Mouse (Mus musculus) heart, embryonic 11.5 days (tissue): ENCODE results near the gene Sar1a. TPM values are rescaled to one million over a fixed set of nuclear protein-coding genes. Genes with fewer than 3 reads are reported as not detected.

Experiments
- ATAC-seq: fragments of 200-750 bp; cut with Nextera tagmentation; replicated peaks from 2 replicates; pipeline ENCODE4 v1.8.0; 2017; ENCODE audit warnings: moderate library complexity; ENCODE audit not compliant: insufficient number of reproducible peaks, low FRiP score, low TSS enrichment
- H3K27ac ChIP-seq: fragments of 300-500 bp; sonication (generic); 2 replicates; pipeline ENCODE4 v1.5.1; 2014; ENCODE audit warnings: mild to moderate bottlenecking, low read depth, low read length
- H3K27me3 ChIP-seq: fragments of 300-500 bp; sonication (generic); 2 replicates; pipeline ENCODE4 v1.6.1; 2014; ENCODE audit warnings: mild to moderate bottlenecking, low read length, mixed read lengths; ENCODE audit not compliant: control insufficient read depth, insufficient read depth
- H3K36me3 ChIP-seq: fragments of 300-500 bp; sonication (generic); 2 replicates; pipeline ENCODE4 v1.6.1; 2014; ENCODE audit warnings: mild to moderate bottlenecking, low read length, moderate library complexity, mixed read lengths; ENCODE audit not compliant: control insufficient read depth, insufficient read depth
- H3K4me1 ChIP-seq: fragments of 300-500 bp; sonication (generic); 2 replicates; pipeline ENCODE4 v1.6.1; 2014; ENCODE audit warnings: low read length; ENCODE audit not compliant: control insufficient read depth, insufficient read depth
- H3K4me2 ChIP-seq: fragments of 300-500 bp; sonication (generic); 2 replicates; pipeline ENCODE4 v1.6.1; 2014; ENCODE audit warnings: mild to moderate bottlenecking, moderate library complexity
- H3K4me3 ChIP-seq: fragments of 300-500 bp; sonication (generic); 2 replicates; pipeline ENCODE4 v1.5.1; 2014; ENCODE audit warnings: low read depth, low read length
- H3K9ac ChIP-seq: fragments of 300-500 bp; sonication (generic); 2 replicates; pipeline ENCODE4 v1.6.1; 2014; ENCODE audit warnings: mild to moderate bottlenecking, low read depth, low read length, moderate library complexity
- H3K9me3 ChIP-seq: fragments of 300-500 bp; sonication (generic); replicated peaks from 2 replicates; pipeline ENCODE4 v1.6.1; 2016; ENCODE audit warnings: low read length; ENCODE audit not compliant: control insufficient read depth
- WGBS: fragments of 180-500 bp; shearing (Covaris S2); extraction: QIAGEN DNeasy Blood & Tissue Kit; methylation state at CpG from one replicate; pipeline ENCODE4 v1.1.7; 2014; ENCODE audit not compliant: insufficient replicate concordance; 5-methylcytosine and 5-hydroxymethylcytosine counted together
- polyA plus RNA-seq: library from polyadenylated mRNA; unstranded; fragments of >200 nt; fragmentation: Nextera tagmentation; extraction: Ambion mirVana; gene quantifications from 2 replicates; pipeline ENCODE4 v1.2.1, GENCODE M21; 2014

Sar1a gene
- polyA plus RNA-seq, result 182 and 200 TPM in 2 replicates

DNA sequence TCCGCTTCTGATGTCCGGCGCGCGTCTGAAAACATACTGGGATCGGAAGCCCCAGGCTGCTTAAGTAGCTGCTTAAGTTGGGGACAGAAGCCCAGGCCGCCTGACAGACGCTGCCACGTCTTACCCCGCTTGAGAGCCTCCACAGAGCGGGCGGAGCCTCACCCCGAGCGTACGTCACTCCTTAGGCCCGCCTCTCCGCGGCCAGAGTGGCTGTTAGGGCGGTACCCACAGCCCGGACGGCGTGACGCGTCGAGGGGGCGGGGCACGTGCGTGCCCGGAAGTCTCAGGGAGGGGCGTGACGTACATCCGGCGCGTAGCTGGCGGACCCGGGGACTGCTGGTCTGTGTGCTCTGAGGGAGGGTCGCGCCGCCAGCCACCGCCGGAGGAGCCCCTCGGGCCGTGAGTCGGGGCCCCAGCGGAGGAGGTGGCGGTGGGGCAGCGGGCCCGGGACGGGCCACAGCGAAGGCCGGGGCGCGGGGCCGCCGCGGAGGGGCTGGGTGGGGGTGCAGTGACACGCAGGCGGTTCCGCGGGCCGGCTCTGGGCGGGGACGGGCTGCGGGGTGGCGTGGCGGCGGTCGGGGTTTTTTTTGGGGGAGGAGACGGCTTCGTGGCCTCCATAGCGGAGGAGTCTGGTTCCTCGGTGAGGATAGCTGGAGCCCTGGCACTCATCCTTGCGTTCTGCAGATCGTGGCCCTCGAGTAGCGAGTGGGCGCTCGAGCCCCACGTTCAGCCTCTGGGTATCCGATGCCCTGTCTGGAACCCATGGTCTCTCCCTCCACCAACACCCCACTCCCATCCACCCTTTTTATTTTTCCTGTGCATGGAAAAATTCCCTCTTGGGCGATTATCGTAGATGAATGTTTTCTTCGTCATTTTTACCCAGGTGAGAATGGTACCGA lies at the start of gene Sar1a:
Gene Sar1a, plus strand, starts transcription at position 285 of the 899 bp plus-strand sequence.
- no peaks in the 10 kb centered on the region for H3K27me3 ChIP-seq
- peak; percentile 100 for ATAC-seq
- H3K27ac ChIP-seq, result peak within 1 kb of the TSS; percentile 89
- H3K9me3 ChIP-seq, result no peaks in the 10 kb centered on the region
- WGBS, result under 1% methylated on average over 72 of the region's 84 CpGs
- peaks cover 6% of the 10 kb centered on the region for H3K4me1 ChIP-seq
- peak within 1 kb of the TSS; percentile 95 for H3K4me2 ChIP-seq
- peak within 1 kb of the TSS; percentile 94 for H3K9ac ChIP-seq
- H3K36me3 ChIP-seq, result 0 out of 2 replicates have a peak, but pooled peaks cover 3% of the 10 kb centered on the region
- peak within 1 kb of the TSS; percentile 99 for H3K4me3 ChIP-seq

DNA sequence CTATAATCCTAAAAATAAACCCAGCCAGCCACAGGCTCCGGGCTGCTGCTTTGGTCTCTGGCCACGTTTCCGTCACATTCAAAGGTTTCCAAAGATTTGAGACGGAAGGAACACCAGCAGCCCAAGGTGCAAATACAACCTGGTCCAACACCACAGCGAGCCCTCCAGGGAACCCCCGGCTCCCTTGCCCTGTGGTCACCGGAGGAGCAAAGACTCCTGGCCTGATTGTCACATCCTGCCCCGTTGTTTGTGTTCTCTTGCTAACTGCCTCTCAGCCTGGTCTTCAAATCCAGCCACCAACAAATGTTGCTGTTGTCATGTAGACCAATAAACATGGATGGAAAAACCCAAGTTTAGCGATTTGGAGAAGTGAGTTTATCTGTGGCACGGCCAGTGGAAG lies 47.7 kb upstream of the Sar1a start:
- no peak overlapping the region for H3K9ac ChIP-seq
- H3K4me1 ChIP-seq, result peaks cover 7% of the 10 kb centered on the region
- H3K36me3 ChIP-seq, result no peaks in the 10 kb centered on the region
- H3K27ac ChIP-seq, result no peak overlapping the region
- no peak for ATAC-seq
- WGBS, result 58% methylated on average over 10 of the region's 10 CpGs
- H3K4me3 ChIP-seq, result no peak overlapping the region
- no peak overlapping the region for H3K4me2 ChIP-seq
- no peaks in the 10 kb centered on the region for H3K27me3 ChIP-seq
- no peaks in the 10 kb centered on the region for H3K9me3 ChIP-seq

DNA sequence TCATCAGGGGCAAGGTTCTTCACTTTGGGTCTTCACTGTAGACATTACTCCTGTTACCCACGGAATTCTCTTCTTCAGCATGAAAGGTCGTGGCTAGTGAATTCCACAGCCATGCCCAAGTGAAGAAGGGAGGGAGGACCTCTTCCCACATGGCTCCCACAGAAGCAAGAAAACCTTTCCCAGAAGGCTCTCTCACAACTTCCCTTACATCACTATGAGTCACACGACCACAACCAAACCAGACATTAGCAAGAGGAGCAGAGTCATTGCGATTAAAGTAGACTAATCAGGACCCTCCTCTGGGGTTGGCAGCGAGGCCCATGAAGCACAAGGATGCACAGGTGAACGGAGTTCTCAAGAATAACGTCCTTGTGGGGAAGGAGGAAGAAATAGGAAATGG lies 43.0 kb upstream of the Sar1a start:
- WGBS, result 63% methylated on average over 7 of the region's 7 CpGs
- Histone ChIP-seq H3K9me3 (no peaks in the 10 kb centered on the region), H3K4me1 (0 out of 2 replicates have a peak, but pooled peaks cover 5% of the 10 kb centered on the region), H3K36me3 (no peaks in the 10 kb centered on the region), H3K27me3 (no peaks in the 10 kb centered on the region), H3K9ac (no peak overlapping the region), H3K4me3 (no peak overlapping the region), H3K4me2 (no peak overlapping the region), H3K27ac (no peak overlapping the region)
- ATAC-seq, result no peak

DNA sequence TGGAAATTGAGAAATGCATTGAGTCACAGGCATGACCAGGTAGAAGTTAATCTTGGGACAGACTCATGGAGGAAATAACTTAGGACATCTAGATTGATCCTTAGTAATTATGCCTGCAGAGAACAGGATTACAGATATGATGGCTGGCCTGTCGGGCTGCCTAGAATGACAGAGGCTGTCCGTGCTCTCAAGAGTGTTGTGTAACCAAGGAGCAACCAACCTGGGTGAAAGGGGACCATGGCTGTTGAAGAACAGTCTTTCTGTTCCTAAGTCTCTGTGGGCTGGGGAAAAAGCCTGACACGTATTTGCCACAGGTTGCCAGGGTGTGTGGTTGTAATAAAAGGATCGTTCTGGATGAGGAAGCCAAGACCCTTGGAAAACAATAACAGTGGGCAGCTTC lies 39.7 kb upstream of the Sar1a start:
- H3K9me3 ChIP-seq, result no peaks in the 10 kb centered on the region
- H3K4me2 ChIP-seq, result no peak overlapping the region
- H3K27ac ChIP-seq, result no peak overlapping the region
- ATAC-seq, result no peak
- H3K36me3 ChIP-seq, result no peaks in the 10 kb centered on the region
- no peak overlapping the region for H3K4me3 ChIP-seq
- H3K27me3 ChIP-seq, result no peaks in the 10 kb centered on the region
- H3K4me1 ChIP-seq, result no peaks in the 10 kb centered on the region
- no peak overlapping the region for H3K9ac ChIP-seq
- 65% methylated on average over 4 of the region's 4 CpGs for WGBS

DNA sequence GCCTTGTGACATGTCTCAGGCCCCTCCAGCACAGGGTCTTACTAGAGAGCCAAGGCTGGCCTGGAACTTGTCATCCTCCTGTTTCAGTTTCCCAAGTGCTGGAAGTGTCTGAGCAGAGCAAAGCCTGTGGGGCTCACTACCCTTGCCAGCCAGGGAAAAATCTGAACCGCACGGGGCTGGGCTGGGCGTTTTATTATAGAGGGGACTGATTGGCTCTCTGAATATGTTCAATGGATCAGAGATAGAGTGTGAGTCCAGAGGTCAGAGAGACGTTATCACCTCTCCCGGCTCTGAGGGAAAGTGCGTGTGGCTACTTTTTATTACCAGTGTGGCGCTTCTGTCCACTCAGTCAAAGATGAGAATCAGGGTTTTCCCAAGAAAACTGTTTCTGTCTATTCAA lies 33.5 kb upstream of the Sar1a start:
- Histone ChIP-seq H3K4me1 (peaks cover 12% of the 10 kb centered on the region), H3K9me3 (no peaks in the 10 kb centered on the region), H3K4me2 (no peak overlapping the region), H3K27ac (no peak overlapping the region), H3K4me3 (no peak overlapping the region), H3K27me3 (no peaks in the 10 kb centered on the region), H3K9ac (no peak overlapping the region), H3K36me3 (no peaks in the 10 kb centered on the region)
- no peak for ATAC-seq
- WGBS, result 52% methylated on average over 7 of the region's 7 CpGs

DNA sequence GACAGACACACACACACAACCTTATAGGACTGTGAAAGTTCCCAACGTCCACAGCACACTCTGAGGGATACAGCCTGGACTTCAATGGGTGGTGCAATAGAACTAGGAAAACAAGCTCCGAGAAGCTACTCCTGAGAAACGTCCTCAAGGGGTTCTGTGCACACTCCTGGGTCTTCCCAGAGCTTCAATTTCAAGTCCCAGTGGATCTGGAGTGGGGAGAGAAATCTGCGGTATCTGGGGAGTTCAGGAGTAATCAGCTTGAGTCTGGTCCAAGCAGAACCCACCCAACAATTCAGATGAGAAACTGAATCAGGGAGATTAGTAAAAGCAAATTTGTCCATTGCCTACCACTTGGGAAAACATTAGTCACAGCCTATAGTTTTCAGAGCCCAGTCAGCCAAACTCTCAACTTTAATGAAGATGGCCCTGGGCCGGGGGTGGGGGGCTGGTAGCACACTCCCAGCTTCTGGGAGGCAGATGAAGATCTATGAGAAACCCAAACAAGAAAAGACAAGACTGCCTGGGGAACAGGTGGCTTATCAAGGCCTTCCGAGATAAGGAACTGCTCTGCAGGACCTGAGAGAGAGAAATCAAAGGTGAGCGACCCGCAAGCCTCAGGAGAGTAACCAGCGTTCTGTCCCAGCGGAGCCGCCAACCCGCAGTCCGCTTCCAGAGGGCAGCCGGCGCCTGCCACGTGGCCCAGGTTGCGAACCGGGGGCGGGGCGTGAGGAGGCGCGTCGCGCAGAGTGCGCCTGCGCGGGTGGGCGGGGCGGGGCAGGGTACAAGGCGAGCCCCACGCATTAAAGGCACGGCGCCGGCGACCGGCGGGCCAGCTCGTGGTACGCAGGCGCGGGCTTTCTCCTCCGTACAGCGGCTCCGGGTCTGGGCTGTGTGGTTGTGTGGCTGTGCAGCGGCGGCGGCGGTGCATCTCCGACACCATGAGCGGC lies 32.0 kb upstream of the Sar1a start, which contains the start of gene Ppa1:
Gene Ppa1, plus strand, starts transcription at position 763 of the 947 bp plus-strand sequence.
- no peaks in the 10 kb centered on the region for H3K9me3 ChIP-seq
- 3% methylated on average over 50 of the region's 50 CpGs for WGBS
- H3K36me3 ChIP-seq, result no peaks in the 10 kb centered on the region
- peak within 1 kb of the TSS; percentile 83 for H3K4me3 ChIP-seq
- H3K27me3 ChIP-seq, result no peaks in the 10 kb centered on the region
- peak within 1 kb of the TSS; percentile 87 for H3K9ac ChIP-seq
- ATAC-seq, result peak; percentile 93
- peaks cover 12% of the 10 kb centered on the region for H3K4me1 ChIP-seq
- H3K4me2 ChIP-seq, result peak within 1 kb of the TSS; percentile 96
- peak within 1 kb of the TSS; percentile 64 for H3K27ac ChIP-seq

DNA sequence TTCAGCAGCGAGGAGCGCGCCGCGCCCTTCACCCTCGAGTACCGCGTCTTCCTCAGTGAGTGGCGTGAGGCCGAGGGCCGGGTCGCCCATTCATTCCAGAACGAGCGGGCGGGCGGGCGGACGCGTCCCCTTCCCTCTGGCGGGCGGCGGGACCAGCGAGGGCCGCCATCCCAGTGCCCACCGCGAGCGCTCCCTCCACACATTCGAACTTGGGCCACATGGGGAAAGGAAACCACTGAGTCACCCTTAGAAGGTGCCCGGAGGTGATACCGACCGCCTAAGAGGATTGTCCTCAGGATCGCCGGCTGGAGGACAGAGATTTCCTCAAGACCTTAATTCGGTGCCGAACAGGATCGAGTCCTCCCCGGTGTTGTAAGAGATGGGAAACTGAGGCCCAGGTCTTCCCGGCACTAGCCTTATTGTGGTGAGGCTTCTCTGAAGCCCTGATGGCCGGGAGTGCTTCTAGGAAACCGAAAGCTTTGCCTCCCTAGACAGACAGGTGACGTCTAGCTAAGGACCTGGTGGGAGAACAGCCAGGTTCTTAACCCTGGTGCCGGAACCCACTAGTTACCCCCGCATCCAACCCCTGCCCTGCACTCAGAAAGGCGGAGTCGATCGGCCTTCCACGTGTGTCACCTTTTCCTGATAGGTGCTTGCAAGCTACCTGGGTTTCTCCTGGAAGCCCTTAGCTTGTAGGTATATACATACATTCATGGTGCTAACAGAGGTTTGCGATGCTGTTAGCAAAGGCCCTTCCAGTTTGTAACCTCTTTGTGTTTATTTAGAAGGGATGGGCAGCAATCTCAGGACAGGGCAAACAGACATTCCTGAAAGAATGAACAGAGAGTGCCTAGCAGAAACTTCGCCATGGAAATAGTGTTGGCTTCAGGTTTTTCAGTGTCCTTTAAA lies 31.1 kb upstream of the Sar1a start:
- peak overlapping the region; percentile 87 for H3K9ac ChIP-seq
- peak; percentile 62; the same call in 1 of the 2 replicates for ATAC-seq
- H3K4me1 ChIP-seq, result peaks cover 12% of the 10 kb centered on the region
- no peaks in the 10 kb centered on the region for H3K27me3 ChIP-seq
- H3K36me3 ChIP-seq, result no peaks in the 10 kb centered on the region
- peak overlapping the region; percentile 96 for H3K4me2 ChIP-seq
- WGBS, result 2% methylated on average over 38 of the region's 49 CpGs
- H3K4me3 ChIP-seq, result peak overlapping the region; percentile 83
- H3K9me3 ChIP-seq, result no peaks in the 10 kb centered on the region
- peak overlapping the region; percentile 64 for H3K27ac ChIP-seq
